Mouse (Mus musculus): ENCODE results near the gene Magoh.

DNA sequence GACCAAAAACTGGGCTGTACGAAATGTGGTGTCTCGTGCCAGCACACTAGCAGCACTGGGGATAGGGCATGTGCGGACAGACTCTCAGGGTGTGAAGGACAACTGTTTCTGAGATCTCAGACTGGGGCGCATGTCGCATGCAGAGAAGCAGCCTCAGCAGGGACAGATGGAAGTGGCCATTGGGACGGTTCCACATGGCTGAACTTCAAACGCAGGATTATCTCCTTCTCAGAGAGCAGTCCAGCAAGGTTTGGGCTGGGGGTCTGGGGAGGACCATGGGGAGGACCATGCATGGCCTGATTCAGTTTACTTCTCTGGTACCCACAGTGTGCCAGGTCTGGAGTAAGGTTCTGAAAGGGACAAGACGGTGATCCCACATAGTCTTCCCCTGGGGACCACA lies 35.9 kb upstream of the Magoh start:
- TF ChIP-seq POLR2A (IDR thresholded peaks at IDR 0.05; ENCODE audit: extremely low read depth, insufficient read depth, low read length) (no peak), CTCF (IDR thresholded peaks at IDR 0.05; ENCODE audit: low read depth, low read length) (no peak)

Data from liver, adult 2 months (tissue).